Mouse (Mus musculus): ENCODE measurements around the gene Olfr519.

The Olfr519 gene

DNA sequence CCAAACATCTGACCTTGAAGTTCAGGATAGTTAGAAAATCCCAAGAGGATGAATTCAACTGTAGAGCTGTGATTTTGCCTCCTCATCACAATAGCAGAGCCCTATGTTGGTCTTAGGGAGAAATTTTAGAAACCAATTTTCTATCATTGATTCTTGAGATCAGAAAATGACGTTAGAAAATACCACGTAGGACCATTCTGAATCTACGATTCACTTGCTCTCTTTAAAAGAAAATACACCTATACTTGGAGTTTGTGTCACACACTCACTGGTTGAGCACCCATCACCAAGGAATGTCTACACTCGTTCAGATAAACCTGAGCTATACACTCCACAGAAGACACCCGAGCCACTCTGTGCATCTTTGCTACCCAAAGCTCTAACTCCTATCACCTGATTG lies at the start of gene Olfr519:
Olfr519 (minus strand) TSS at position 101 of the 400 bp plus-strand sequence.
- no peak for DNase-seq

- peak; percentile 36 for DNase-seq
Measured at GRCm38 (mm10) chr7:108944002-108944401, 49.8 kb upstream of the Olfr519 start.

DNA sequence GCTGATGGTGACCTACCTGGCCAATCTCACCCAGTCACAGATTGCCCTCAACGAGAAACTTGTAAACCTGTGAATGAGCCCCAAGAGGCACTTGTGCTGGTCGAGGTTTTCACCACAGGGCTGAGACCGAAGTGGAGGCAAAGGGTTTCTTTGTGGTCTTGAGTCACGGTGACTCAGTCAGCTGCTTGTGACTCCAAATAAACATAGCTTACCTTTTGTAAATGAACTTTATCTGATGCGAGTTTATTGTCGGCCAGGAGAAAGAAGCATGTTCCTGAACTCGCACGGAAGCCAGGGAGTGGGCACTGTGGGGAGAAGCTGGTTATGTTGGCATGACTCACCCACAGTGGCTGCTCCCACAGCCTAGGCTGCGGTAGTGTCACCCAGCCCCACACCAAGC lies 47.2 kb upstream of the Olfr519 start:
- no peak for DNase-seq

DNA sequence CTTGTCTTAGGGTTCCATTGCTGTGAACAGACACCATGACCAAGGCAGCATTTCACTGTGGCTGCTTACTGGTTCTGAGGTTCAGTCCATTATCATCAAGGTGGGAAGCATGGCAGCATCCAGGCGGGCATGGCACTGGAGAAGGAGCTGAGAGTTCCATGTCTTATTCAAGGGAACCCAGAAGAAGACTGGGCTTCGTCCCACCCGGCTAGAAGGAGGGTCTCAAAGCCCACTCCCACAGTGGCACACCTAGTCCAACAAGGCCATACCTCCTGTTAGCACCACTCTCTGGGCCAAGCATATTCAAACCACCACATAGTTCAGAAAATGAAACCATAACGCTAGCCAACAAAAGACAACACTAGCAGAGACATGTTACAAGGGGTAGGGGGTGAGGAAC lies 42.4 kb upstream of the Olfr519 start:
- DNase-seq = no peak

DNA sequence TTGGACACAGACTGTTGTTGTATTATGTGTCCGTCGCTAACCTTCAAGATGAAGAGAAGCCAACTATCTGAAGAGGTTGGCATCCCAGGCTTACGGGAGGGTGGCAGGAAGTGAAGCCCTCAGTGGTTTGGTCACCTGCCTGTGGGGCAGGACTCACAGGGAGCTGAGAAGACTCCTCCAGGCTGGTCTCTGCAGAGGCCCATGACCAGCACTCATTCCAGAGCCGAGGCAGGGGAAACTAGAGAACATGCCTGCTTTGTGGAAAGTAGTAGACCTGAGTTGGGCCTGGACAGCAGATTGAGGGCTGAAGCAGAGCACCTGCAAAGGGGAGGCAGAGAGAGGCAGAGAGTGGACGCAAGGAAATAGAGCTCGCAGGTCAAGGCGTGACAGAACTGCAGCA lies 41.2 kb upstream of the Olfr519 start:
- no peak for DNase-seq

DNA sequence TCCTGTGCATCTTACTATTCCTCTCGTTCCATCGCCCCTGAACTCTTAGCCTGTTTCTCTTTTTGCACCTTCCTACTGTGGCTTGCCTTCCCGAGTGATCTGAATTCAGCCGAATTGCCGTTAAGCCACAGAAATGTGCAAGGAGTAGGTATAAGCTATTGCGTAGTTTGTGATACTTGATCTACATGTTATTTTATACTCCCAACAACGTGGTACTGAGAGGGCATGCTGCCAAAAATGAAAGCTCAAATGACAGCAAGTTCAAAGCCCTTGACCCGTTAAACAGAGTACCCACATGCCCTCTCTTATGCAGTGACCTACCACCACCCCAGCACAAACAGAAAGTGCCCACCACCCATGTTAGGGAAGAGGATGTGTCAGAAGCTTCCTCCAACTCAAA lies 40.6 kb upstream of the Olfr519 start:
- no peak for DNase-seq

DNA sequence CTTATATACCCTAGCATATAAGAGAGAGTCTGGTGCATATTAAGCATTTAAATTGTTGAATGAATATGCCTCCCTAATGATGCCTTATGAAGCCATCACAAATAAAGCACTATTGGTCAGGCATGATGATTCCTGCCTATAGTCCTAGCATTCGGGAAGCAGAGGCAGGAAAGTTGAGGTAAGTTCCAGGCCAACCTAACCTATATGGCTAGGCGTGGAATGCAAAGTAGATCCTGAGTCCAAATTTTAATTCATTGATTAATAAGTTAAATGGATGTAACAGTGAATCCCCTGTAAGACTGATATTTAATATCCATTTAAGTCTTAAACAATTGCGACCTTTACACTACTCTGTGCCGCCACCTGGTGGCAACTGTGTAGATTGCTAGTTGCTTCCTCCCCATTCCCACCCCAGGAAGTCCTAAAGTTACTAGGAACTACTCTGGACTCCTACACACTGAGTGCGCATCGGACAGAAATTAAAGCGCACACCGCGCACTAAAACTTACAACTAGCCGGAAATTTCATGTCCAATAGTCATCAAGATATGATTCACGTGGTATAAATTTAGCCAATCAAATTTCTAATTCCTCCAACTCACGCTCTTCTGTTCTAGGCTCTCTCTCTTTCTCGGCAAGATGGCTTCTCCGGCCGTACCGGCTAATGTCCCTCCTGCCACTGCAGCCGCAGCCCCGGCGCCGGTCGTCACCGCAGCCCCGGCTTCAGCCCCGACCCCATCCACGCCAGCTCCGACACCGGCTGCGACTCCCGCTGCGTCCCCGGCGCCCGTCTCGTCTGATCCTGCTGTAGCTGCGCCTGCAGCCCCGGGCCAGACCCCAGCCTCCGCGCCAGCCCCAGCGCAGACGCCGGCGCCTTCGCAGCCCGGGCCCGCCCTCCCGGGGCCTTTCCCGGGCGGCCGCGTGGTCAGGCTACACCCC lies 39.8 kb upstream of the Olfr519 start, which contains the start of gene Eif3f:
Eif3f (plus strand) TSS at position 624 of the 938 bp plus-strand sequence.
- peak; percentile 97 for DNase-seq

- DNase-seq = no peak
Measured at GRCm38 (mm10) chr7:108929726-108930393, 35.6 kb upstream of the Olfr519 start, which contains the start of gene Nlrp10. Gene Nlrp10, minus strand, starts transcription at chr7:108930178.

- DNase-seq = no peak
Measured at GRCm38 (mm10) chr7:108928280-108929188, 34.3 kb upstream of the Olfr519 start.

GRCm38 (mm10) chr7:108927043-108927442 lies 32.8 kb upstream of the Olfr519 start:
- DNase-seq = no peak

DNA sequence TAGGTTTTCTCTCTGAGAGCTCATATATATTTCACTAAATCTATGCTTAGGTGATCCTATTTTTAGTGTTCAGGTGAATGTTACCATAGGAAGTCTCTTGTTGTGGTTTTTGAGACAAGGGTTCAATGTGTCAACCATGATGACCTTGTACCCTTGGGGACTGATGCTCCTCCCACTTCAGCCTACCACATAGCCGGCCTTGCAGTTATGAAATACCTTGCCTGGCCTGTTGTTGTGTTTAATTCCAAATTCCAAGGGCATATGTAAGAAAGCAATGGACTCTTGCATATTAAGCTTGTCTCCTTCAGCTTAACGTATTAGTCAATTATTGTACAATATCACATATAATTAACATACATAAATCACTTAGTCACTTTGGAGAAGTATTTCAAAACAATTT lies 9.7 kb upstream of the Olfr519 start:
- DNase-seq = no peak

- no peak for DNase-seq
Measured at GRCm38 (mm10) chr7:108884906-108885305, 9.3 kb downstream of the Olfr519 start, which contains the start of gene Olfr518. Gene Olfr518, minus strand, starts transcription at chr7:108885006.

GRCm38 (mm10) chr7:108872279-108872678 lies 21.9 kb downstream of the Olfr519 start, which contains the start of gene Olfr517:
Gene Olfr517, minus strand, starts transcription at chr7:108872379.
- DNase-seq = no peak

- no peak for DNase-seq
Measured at GRCm38 (mm10) chr7:108850429-108850828, 43.8 kb downstream of the Olfr519 start, which contains the start of gene Olfr516. Gene Olfr516, minus strand, starts transcription at chr7:108850529.
